Mouse (Mus musculus): Measurements from ENCODE around the gene Tbc1d22a. TPM values are rescaled to one million over a fixed set of nuclear protein-coding genes. Genes with fewer than 3 reads are reported as not detected.

Gene Tbc1d22a
- total and polyA plus RNA-seq, 2 experiments from 2014 or later: 13.9 to 19.8 TPM

DNA sequence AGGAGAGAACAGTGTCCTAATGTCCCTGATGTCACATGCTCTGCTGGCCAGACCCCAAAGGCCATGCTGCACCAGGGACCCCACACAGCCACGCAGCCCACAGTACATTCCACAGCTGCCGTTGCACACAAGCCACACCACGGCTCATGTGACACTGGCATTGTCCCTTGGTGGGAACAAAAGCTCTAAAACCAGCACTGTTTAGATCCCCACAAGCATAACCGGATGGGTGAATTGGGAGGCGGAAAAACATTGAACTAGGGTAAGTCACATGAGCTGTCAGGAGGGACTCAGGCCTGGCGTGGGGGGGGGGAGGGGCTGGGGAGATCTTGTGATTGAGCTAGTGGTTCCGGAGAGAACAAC lies 45.8 kb upstream of the Tbc1d22a start:
- Histone ChIP-seq H3K4me3 (ENCODE audit: low read depth, low read length) (no peak overlapping the region), H3K4me2 (ENCODE audit: low read depth, low read length, poor library complexity, severe bottlenecking) (no peak overlapping the region), H3K9me3 (ENCODE audit: low read length) (no peaks in the 10 kb centered on the region), H3K27me3 (ENCODE audit: insufficient read depth, low read length) (no peaks in the 10 kb centered on the region), H3K4me1 (ENCODE audit: insufficient read depth, low read length) (peaks cover 5% of the 10 kb centered on the region; the same call in 1 of the 2 replicates), H3K36me3 (ENCODE audit: insufficient read depth, low read length) (peaks cover 16% of the 10 kb centered on the region; the same call in 1 of the 2 replicates), H3K9ac (replicated peaks; ENCODE audit: low read length, poor library complexity, severe bottlenecking) (no peak overlapping the region), H3K27ac (ENCODE audit: low read depth, low read length) (no peak overlapping the region)
- WGBS: 20% methylated on average over 7 of the region's 7 CpGs
- no peak for DNase-seq (ENCODE audit: low spot score)
- no peak for TF ChIP-seq CTCF (IDR thresholded peaks at IDR 0.05)
- ATAC-seq (ENCODE audit: low FRiP score): 0 out of 2 replicates have a peak, but pooled peaks have one; percentile 35

DNA sequence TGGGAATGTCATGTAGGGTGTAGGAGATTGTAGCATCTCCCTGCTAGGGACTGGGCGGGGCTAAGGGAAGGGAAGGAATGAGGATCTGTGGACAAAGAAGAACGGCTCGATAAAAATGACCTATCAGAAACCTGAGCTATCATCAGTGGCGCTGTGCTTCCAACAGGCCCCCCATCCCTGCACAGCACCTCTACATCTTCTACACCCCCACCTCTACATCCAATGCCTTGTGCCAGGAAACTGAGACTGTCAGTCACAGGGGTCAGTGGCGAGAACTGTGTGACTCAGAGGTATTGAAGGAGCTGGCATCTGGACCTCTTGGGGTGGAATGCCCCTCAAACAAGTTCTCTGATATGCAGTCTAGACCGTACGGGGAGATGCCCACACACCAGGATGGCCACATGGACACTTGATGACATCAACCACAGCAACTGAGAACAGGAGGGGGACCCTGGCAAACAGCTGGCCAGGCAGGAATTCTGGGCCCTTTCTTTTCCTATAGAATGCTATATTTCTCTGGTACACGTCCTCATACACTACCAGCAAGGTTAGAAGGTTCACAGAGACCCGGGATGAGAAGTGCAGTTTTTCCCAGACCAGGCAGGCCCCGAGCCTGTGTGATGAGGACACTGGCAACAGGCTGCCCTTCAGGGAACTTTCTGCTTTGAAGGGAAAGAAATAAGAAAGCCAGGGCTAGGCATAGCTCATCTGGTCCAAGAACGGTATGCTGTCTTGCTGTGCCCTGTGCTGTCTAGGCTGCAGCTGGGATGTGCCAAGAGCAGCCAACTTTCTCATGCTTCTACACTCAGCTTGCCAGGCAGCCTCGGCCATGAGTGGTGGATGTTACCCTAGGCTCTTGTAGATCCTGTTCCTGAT lies 45.1 kb upstream of the Tbc1d22a start:
- H3K9ac ChIP-seq (replicated peaks; ENCODE audit: low read length, poor library complexity, severe bottlenecking): no peak overlapping the region
- ATAC-seq (ENCODE audit: low FRiP score) (no peak), DNase-seq (ENCODE audit: low spot score) (no peak)
- H3K27ac ChIP-seq (ENCODE audit: low read depth, low read length): no peak overlapping the region
- peaks cover 9% of the 10 kb centered on the region; the same call in 1 of the 2 replicates for H3K36me3 ChIP-seq (ENCODE audit: insufficient read depth, low read length)
- no peak for TF ChIP-seq CTCF (IDR thresholded peaks at IDR 0.05)
- 81% methylated on average over 12 of the region's 12 CpGs for WGBS
- H3K4me1 ChIP-seq (ENCODE audit: insufficient read depth, low read length): peaks cover 11% of the 10 kb centered on the region; the same call in 1 of the 2 replicates
- H3K9me3 ChIP-seq (ENCODE audit: low read length): no peaks in the 10 kb centered on the region
- H3K27me3 ChIP-seq (ENCODE audit: insufficient read depth, low read length): no peaks in the 10 kb centered on the region
- no peak overlapping the region for H3K4me2 ChIP-seq (ENCODE audit: low read depth, low read length, poor library complexity, severe bottlenecking)
- H3K4me3 ChIP-seq (ENCODE audit: low read depth, low read length): no peak overlapping the region

DNA sequence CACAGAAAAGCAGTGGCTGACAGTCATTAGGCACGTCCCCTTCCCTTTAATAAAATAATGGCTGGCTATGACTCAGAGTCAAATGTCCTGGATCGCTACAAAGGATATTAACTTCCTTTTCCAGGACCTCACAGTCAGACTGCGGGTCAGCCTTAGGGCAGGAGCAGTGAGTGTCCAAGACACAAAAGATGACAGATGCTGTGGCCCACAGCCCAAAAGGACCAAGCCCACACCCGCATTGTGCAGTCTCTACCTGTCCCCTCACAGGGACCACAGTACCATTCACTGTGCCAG lies 44.5 kb upstream of the Tbc1d22a start:
- H3K27me3 ChIP-seq (ENCODE audit: insufficient read depth, low read length): no peaks in the 10 kb centered on the region
- H3K27ac ChIP-seq (ENCODE audit: low read depth, low read length): no peak overlapping the region
- WGBS: 82% methylated on average over 4 of the region's 4 CpGs
- no peaks in the 10 kb centered on the region for H3K9me3 ChIP-seq (ENCODE audit: low read length)
- no peak for DNase-seq (ENCODE audit: low spot score)
- no peak for ATAC-seq (ENCODE audit: low FRiP score)
- H3K4me2 ChIP-seq (ENCODE audit: low read depth, low read length, poor library complexity, severe bottlenecking): no peak overlapping the region
- H3K36me3 ChIP-seq (ENCODE audit: insufficient read depth, low read length): peaks cover 5% of the 10 kb centered on the region; the same call in 1 of the 2 replicates
- peaks cover 11% of the 10 kb centered on the region; the same call in 1 of the 2 replicates for H3K4me1 ChIP-seq (ENCODE audit: insufficient read depth, low read length)
- H3K4me3 ChIP-seq (ENCODE audit: low read depth, low read length): no peak overlapping the region
- no peak overlapping the region for H3K9ac ChIP-seq (replicated peaks; ENCODE audit: low read length, poor library complexity, severe bottlenecking)
- TF ChIP-seq CTCF (IDR thresholded peaks at IDR 0.05): no peak

DNA sequence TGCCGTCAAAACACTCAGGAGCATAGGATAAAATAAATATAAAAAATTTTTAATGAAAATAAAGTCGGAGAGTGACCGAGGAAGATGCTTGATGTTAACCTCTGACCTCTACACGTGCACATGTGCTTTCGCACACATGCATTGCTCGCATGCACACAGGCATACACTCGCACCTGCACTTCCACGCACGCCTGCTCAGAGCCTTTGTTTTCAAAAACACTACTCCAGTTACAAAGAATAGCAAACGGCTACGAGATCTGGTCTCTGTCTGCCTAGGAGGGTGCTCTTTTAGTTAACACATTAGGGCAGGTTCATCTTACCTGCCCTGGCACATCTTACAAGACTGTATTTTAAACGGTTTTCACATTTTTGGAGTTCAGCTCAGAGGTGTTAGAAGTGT lies 42.9 kb upstream of the Tbc1d22a start:
- Histone ChIP-seq H3K4me1 (ENCODE audit: insufficient read depth, low read length) (peaks cover 11% of the 10 kb centered on the region; the same call in 1 of the 2 replicates), H3K9ac (replicated peaks; ENCODE audit: low read length, poor library complexity, severe bottlenecking) (no peak overlapping the region), H3K4me3 (ENCODE audit: low read depth, low read length) (no peak overlapping the region), H3K9me3 (ENCODE audit: low read length) (no peaks in the 10 kb centered on the region), H3K27ac (ENCODE audit: low read depth, low read length) (no peak overlapping the region), H3K36me3 (ENCODE audit: insufficient read depth, low read length) (no peaks in the 10 kb centered on the region), H3K4me2 (ENCODE audit: low read depth, low read length, poor library complexity, severe bottlenecking) (no peak overlapping the region), H3K27me3 (ENCODE audit: insufficient read depth, low read length) (no peaks in the 10 kb centered on the region)
- DNase-seq (ENCODE audit: low spot score) (no peak), ATAC-seq (ENCODE audit: low FRiP score) (no peak)
- WGBS: 83% methylated on average over 12 of the region's 12 CpGs
- TF ChIP-seq CTCF (IDR thresholded peaks at IDR 0.05): no peak

DNA sequence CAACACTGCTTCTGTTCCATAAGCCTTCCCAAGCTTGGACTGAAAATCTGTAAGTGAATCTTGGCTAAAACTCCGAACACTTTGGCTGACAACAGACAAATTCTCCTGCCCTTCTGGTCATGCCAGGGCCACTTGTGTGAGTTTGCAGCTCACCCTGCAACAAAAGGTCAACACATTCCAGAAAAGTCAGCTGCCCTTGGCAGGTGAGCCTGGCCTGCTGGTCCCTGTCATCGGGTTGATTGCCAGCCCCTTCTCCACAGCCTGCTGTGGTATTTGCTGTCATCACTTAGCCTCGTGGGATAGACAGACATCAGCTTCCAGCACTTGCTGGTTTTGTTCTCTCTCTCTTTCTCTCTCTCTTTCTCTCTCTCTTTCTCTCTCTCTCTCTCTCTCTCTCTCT lies 42.1 kb upstream of the Tbc1d22a start:
- Histone ChIP-seq H3K27ac (ENCODE audit: low read depth, low read length) (no peak overlapping the region; the same call in 1 of the 2 replicates), H3K27me3 (ENCODE audit: insufficient read depth, low read length) (no peaks in the 10 kb centered on the region), H3K4me2 (ENCODE audit: low read depth, low read length, poor library complexity, severe bottlenecking) (no peak overlapping the region), H3K9me3 (ENCODE audit: low read length) (no peaks in the 10 kb centered on the region), H3K4me1 (ENCODE audit: insufficient read depth, low read length) (peaks cover 11% of the 10 kb centered on the region; the same call in 1 of the 2 replicates), H3K9ac (replicated peaks; ENCODE audit: low read length, poor library complexity, severe bottlenecking) (no peak overlapping the region), H3K36me3 (ENCODE audit: insufficient read depth, low read length) (no peaks in the 10 kb centered on the region), H3K4me3 (ENCODE audit: low read depth, low read length) (no peak overlapping the region)
- ATAC-seq (ENCODE audit: low FRiP score) (no peak), DNase-seq (ENCODE audit: low spot score) (no peak)
- WGBS: 57% methylated on average over 3 of the region's 3 CpGs
- no peak for TF ChIP-seq CTCF (IDR thresholded peaks at IDR 0.05)

DNA sequence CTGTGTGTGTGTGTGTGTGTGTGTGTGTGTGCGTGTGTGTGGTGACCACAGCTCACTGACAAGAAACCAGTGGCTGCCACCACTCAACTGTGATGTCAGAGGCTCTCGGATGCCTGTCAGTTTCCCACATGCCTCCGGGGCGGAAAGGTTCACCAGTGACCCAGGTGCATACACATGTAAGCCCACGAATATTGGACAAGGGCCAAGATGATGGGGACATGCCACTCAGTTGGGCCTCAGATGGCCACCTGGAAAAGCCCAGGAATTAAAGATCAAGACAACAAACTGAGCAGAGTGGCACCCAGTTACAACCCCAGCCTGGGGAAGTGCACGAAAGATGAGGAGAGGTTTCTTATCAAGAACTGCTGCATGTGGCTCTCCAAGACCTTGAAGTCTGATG lies 41.7 kb upstream of the Tbc1d22a start:
- no peaks in the 10 kb centered on the region for H3K9me3 ChIP-seq (ENCODE audit: low read length)
- H3K27ac ChIP-seq (ENCODE audit: low read depth, low read length): no peak overlapping the region; the same call in 1 of the 2 replicates
- H3K9ac ChIP-seq (replicated peaks; ENCODE audit: low read length, poor library complexity, severe bottlenecking): no peak overlapping the region
- TF ChIP-seq CTCF (IDR thresholded peaks at IDR 0.05): no peak
- no peaks in the 10 kb centered on the region for H3K27me3 ChIP-seq (ENCODE audit: insufficient read depth, low read length)
- H3K4me2 ChIP-seq (ENCODE audit: low read depth, low read length, poor library complexity, severe bottlenecking): no peak overlapping the region
- 83% methylated on average over 6 of the region's 6 CpGs for WGBS
- no peaks in the 10 kb centered on the region for H3K36me3 ChIP-seq (ENCODE audit: insufficient read depth, low read length)
- H3K4me3 ChIP-seq (ENCODE audit: low read depth, low read length): no peak overlapping the region
- H3K4me1 ChIP-seq (ENCODE audit: insufficient read depth, low read length): peaks cover 11% of the 10 kb centered on the region; the same call in 1 of the 2 replicates
- DNase-seq (ENCODE audit: low spot score) (no peak), ATAC-seq (ENCODE audit: low FRiP score) (no peak)
